ENCODE assay signal across 16 mouse cellular contexts in genomic region chr11:76775533-76775932, GRCm38 (mm10).
"Had no signal": no experiment of that assay in that cellular context is flagged by ENCODE, and none has a peak within 500 bp of the region (broad histone marks: within the 10 kb centered on the region; RNA-seq: fewer than 3 reads in every experiment).

No protein-coding gene starts in this region.

- H3K27me3 ChIP-seq: neural tube, embryonic 13.5 days; neural tube, embryonic 15.5 days; stomach, embryonic 15.5 days had no signal

- H3K27ac ChIP-seq: neural tube, embryonic 13.5 days; neural tube, embryonic 15.5 days; stomach, embryonic 15.5 days; stomach, postnatal 0 days had no signal

- DNase-seq: retina, postnatal 1 day; right cerebral cortex, adult 18-20 months; right cerebral cortex, postnatal 14 days; right cerebral cortex, postnatal 25 days; right cerebral cortex, postnatal 4 days; spleen, adult 18-20 months; thymus, adult 18-20 months; thymus, adult 2 months; thymus, postnatal 14 days; thymus, postnatal 25 days; thymus, postnatal 36 days; thymus, postnatal 4 days had no signal

- H3K4me2 ChIP-seq: neural tube, embryonic 13.5 days; neural tube, embryonic 15.5 days; stomach, embryonic 15.5 days had no signal

- H3K4me1 ChIP-seq: neural tube, embryonic 13.5 days; neural tube, embryonic 15.5 days; stomach, embryonic 15.5 days had no signal

- H3K9me3 ChIP-seq: neural tube, embryonic 13.5 days; neural tube, embryonic 15.5 days; stomach, embryonic 15.5 days had no signal

- H3K9ac ChIP-seq: neural tube, embryonic 13.5 days; neural tube, embryonic 15.5 days; stomach, embryonic 15.5 days had no signal

- H3K4me3 ChIP-seq: neural tube, embryonic 13.5 days; neural tube, embryonic 15.5 days; stomach, embryonic 15.5 days had no signal
